Mouse (Mus musculus) liver, embryonic 15.5 days (tissue): ENCODE measurements around the gene Ccr4. TPM values are rescaled to one million over a fixed set of nuclear protein-coding genes. Genes with fewer than 3 reads are reported as not detected.

Source experiments
- ATAC-seq: fragments of 200-750 bp; cut with Nextera tagmentation; 2 replicates; pipeline ENCODE4 v1.8.0; 2017; ENCODE audit warnings: moderate number of reproducible peaks, mild to moderate bottlenecking, moderate library complexity; ENCODE audit not compliant: insufficient read depth
- H3K27ac ChIP-seq: fragments of 300-500 bp; sonication (generic); replicated peaks from 2 replicates; pipeline ENCODE4 v1.5.1; 2015; ENCODE audit warnings: mild to moderate bottlenecking, inconsistent platforms
- H3K27me3 ChIP-seq: fragments of 300-500 bp; sonication (generic); 2 replicates; pipeline ENCODE4 v1.6.1; 2015; ENCODE audit warnings: mild to moderate bottlenecking, inconsistent platforms
- H3K36me3 ChIP-seq: fragments of 300-500 bp; sonication (generic); replicated peaks from 2 replicates; pipeline ENCODE4 v1.6.1; 2015; ENCODE audit warnings: moderate library complexity, mild to moderate bottlenecking, inconsistent platforms
- H3K4me1 ChIP-seq: fragments of 300-500 bp; sonication (generic); replicated peaks from 2 replicates; pipeline ENCODE4 v1.6.1; 2015; ENCODE audit warnings: inconsistent platforms
- H3K4me2 ChIP-seq: fragments of 300-500 bp; sonication (generic); 2 replicates; pipeline ENCODE4 v1.6.1; 2015; ENCODE audit warnings: moderate library complexity, mild to moderate bottlenecking, inconsistent platforms
- H3K4me3 ChIP-seq: fragments of 300-500 bp; sonication (generic); replicated peaks from 2 replicates; pipeline ENCODE4 v1.5.1; 2015; ENCODE audit warnings: mild to moderate bottlenecking, inconsistent platforms
- H3K9ac ChIP-seq: fragments of 300-500 bp; sonication (generic); 2 replicates; pipeline ENCODE4 v1.6.1; 2015; ENCODE audit warnings: moderate library complexity, mild to moderate bottlenecking, inconsistent platforms
- H3K9me3 ChIP-seq: fragments of 300-500 bp; sonication (generic); replicated peaks from 2 replicates; pipeline ENCODE4 v1.6.1; 2016; ENCODE audit warnings: inconsistent platforms
- WGBS: fragments of 180-500 bp; shearing (Covaris S2); methylation state at CpG from one replicate; pipeline ENCODE4 v1.1.7; 2015; ENCODE audit warnings: mixed read lengths; ENCODE audit not compliant: insufficient replicate concordance; 5-methylcytosine and 5-hydroxymethylcytosine counted together
- polyA plus RNA-seq: library from polyadenylated mRNA; unstranded; fragments of >200 nt; fragmentation: Nextera tagmentation; extraction: Ambion mirVana; gene quantifications from 2 replicates; pipeline ENCODE4 v1.2.1, GENCODE M21; 2015

The Ccr4 gene
- polyA plus RNA-seq, 1 experiment from 2014 or later, result not detected

GRCm38 (mm10) chr9:114442893-114443292, 61.8 kb downstream of the Ccr4 start:
- no peak overlapping the region for H3K4me3 ChIP-seq
- H3K4me1 ChIP-seq, result no peaks in the 10 kb centered on the region
- no peak for ATAC-seq
- 71% methylated on average over 9 of the region's 9 CpGs for WGBS
- no peaks in the 10 kb centered on the region for H3K9me3 ChIP-seq
- no peak overlapping the region for H3K4me2 ChIP-seq
- no peaks in the 10 kb centered on the region for H3K36me3 ChIP-seq
- H3K27me3 ChIP-seq, result no peaks in the 10 kb centered on the region
- H3K27ac ChIP-seq, result no peak overlapping the region
- H3K9ac ChIP-seq, result no peak overlapping the region

DNA sequence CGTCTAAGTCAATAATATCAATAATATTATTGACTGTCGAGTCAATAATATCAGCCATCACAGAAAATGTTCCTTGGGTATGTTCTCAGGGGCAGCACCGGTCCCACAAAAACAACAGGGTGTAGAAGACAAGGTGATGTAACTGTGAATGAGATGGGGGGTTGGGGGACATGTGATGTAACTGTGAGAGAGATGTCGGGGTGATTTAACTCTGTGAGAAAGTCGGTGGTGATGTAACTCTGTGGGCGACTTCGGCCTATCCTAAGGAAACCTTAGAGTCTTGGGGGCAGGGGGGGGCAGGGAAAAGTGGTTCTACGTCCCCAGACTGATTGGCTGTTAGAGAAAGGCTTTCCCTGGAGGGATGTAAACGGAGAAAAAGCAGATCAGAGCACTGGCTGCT, 62.5 kb downstream of the Ccr4 start:
- ATAC-seq, result no peak
- Histone ChIP-seq H3K9ac (no peak overlapping the region), H3K9me3 (no peaks in the 10 kb centered on the region), H3K27me3 (no peaks in the 10 kb centered on the region), H3K4me3 (no peak overlapping the region), H3K4me1 (no peaks in the 10 kb centered on the region), H3K36me3 (no peaks in the 10 kb centered on the region), H3K27ac (no peak overlapping the region), H3K4me2 (no peak overlapping the region)
- WGBS, result 75% methylated on average over 9 of the region's 9 CpGs

- Histone ChIP-seq H3K4me3 (no peak overlapping the region), H3K9me3 (no peaks in the 10 kb centered on the region), H3K4me2 (no peak overlapping the region), H3K4me1 (no peaks in the 10 kb centered on the region), H3K36me3 (no peaks in the 10 kb centered on the region), H3K27me3 (no peaks in the 10 kb centered on the region), H3K9ac (no peak overlapping the region), H3K27ac (no peak overlapping the region)
- 69% methylated on average over 10 of the region's 10 CpGs for WGBS
- ATAC-seq, result no peak
Observed at GRCm38 (mm10) chr9:114440548-114440947, 64.2 kb downstream of the Ccr4 start.

Other genes starting within 250 kb of the Ccr4 start
- gene Bcl2a1c, start 174.8 kb downstream of the Ccr4 start, polyA plus RNA-seq, result not detected in 2 replicates
- 19.3 and 20.6 TPM in 2 replicates for gene Crtap, start 114.2 kb downstream of the Ccr4 start, polyA plus RNA-seq
- gene Glb1, start 103.8 kb downstream of the Ccr4 start, polyA plus RNA-seq, result 13.5 and 14.9 TPM in 2 replicates
- gene Tmppe, start 103.8 kb downstream of the Ccr4 start, polyA plus RNA-seq, result 2.3 and 2.7 TPM in 2 replicates
- gene C130032M10Rik, start 10.8 kb upstream of the Ccr4 start, polyA plus RNA-seq, result not detected in 2 replicates
- gene Trim71, start 59.5 kb upstream of the Ccr4 start, polyA plus RNA-seq, result 0.86 TPM in 2 replicates
- 22.8 and 24.9 TPM in 2 replicates for gene Cnot10, start 135.3 kb upstream of the Ccr4 start, polyA plus RNA-seq
- gene Dync1li1, start 183.9 kb upstream of the Ccr4 start, polyA plus RNA-seq, result 20.9 and 21.9 TPM in 2 replicates
- gene Cmtm6, start 226.2 kb upstream of the Ccr4 start, polyA plus RNA-seq, result 26.3 and 28.5 TPM in 2 replicates